Mouse (Mus musculus): ENCODE measurements around the gene Ssc4d. TPM values are rescaled to one million over a fixed set of nuclear protein-coding genes. Genes with fewer than 3 reads are reported as not detected.

The Ssc4d gene
- 1.1 TPM for polyA plus RNA-seq (2017; shearing (Covaris generic))

DNA sequence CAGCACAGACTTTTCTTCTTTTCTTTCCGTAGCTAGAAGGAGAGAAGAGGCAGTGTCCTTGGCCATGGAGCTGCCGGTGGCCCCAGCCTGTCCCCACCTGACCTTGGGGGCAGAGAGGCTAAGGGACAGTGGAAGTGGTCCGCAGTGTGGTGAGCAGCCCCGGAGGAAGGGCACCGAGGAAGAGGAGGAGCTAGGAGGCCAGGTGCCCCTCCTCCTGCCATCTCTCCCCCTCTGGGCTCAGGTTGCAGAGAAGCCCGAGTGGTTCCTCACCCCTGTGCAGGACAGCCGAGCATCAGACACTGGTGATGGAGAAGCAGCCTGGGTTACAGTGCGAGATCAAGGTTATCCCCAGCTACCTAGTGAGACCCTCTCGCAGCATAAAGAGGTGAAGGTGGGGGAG, at the start of gene Ssc4d:
Gene Ssc4d (minus strand): TSS at position 167 of the 400 bp plus-strand sequence.

DNA sequence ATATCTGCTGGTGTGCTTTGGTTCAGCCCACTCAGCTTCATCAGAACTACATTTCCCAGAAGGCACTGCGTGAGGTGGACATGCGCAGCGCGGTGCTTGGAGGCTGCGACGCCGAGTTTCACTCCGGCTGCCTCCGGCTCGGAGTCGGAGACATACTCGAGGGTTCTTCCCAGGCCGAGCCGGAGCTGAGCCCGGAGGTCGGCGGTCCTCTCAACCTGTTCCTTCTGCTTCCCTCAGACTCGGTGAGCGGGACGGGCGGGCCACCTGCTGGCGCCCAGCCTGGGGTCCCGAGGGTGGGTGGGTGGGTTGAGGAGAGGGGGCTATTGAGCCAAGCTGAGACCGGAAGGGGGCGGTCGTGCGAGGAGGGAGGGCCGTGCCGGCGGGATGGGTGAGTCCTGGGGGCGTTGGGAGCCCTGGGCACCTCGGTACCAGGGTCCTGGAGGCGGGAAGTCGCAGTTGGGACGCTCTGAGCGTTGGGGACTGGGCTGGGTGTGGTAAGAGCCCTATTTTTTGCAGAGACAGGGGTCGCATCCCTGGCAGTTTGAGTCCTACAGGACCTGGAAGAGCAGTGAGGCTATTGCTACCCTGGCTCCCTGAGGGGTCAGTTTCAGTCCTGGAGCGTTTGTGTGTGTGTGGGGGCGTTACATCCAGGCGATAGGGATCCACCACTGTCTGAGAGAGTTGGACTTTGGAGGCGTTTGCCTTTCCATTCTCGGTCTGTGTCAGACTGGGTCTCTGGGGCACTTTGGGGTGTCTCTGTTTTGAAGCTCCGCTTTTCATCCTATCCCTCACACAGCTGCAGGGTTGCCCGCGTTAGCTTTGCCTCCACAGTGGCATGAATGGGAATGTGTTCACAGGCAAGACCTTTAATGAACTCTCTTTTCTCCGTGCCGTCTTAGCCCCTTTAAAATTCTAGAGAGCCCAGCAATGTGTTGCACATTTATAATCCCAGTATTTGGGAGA, 20.7 kb upstream of the Ssc4d start, which contains the start of gene Dtx2:
Gene Dtx2 (plus strand): TSS at position 76 of the 963 bp plus-strand sequence.

DNA sequence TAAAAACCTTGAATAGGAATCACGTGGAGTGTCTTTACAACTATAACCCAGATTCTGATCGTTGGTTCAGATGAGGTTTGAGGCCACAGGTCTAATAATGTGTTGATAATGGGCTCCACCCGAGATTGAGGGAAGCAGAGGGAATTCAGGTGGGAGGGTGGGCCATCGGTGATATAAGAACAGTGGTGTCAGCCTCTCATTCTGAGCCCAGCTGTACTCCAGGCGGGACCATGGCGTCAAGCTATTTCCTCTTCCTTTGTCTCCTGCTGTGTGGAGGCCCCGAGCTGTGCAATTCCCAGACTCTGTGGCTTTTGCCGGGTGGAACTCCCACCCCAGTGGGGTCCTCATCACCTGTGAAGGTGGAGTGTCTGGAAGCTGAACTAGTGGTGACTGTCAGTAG, 5.6 kb upstream of the Ssc4d start, which contains the start of gene Zp3:
Gene Zp3 (plus strand): TSS at position 196 of the 400 bp plus-strand sequence.

DNA sequence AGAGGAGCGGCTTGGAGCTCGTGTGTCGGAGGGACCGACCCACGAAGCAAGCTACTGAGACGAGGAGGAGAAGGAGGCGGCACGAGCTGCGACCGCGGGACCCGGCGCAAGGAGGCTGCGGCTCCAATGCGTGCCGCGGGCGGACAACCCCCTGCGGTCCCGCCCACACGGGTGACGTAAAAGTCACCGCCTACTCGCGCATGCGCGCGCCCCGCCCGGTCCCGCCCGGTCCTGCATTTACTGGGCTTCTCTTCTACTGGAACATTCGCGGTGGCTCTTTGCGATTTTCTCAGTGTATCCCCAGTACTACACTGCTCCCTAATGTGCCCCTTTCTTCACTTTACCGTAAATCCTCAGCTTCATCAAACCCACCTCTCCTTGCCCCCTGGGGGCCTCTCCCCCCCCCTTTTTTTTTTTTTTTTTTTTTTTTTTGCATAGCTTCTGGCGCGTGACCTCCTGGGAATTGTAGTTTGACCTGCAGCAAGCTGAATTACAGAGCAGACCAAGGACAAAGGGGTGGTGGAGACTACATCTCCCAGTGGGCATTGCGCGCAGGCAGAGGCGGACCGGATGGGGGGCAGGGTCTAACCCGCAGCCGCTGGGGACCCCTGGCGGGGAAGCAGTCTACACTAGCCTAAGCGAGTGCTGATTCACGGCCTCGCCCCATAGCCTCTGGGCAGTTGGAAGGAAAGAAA, 39.7 kb downstream of the Ssc4d start, which contains the start of gene Ywhag:
Gene Ywhag (minus strand): TSS at position 136 of the 695 bp plus-strand sequence.

Other genes starting within 250 kb of the Ssc4d start
- gene Tmem120a, start 230.1 kb downstream of the Ssc4d start, polyA plus RNA-seq (2017; shearing (Covaris generic)): 72.4 TPM
- gene Styxl1, start 196.1 kb downstream of the Ssc4d start, polyA plus RNA-seq (2017; shearing (Covaris generic)): 1.0 TPM
- gene Mdh2, start 196.1 kb downstream of the Ssc4d start, polyA plus RNA-seq (2017; shearing (Covaris generic)): 565 TPM
- not detected for gene Srrm3, start 167.6 kb downstream of the Ssc4d start, polyA plus RNA-seq (2017; shearing (Covaris generic))
- gene Hspb1, start 86.6 kb downstream of the Ssc4d start, polyA plus RNA-seq (2017; shearing (Covaris generic)): 1.6 TPM
- gene Ywhag, start 39.9 kb downstream of the Ssc4d start, polyA plus RNA-seq (2017; shearing (Covaris generic)): 65.2 TPM
- not detected for gene Zp3, start 5.6 kb upstream of the Ssc4d start, polyA plus RNA-seq (2017; shearing (Covaris generic))
- gene Dtx2, start 20.3 kb upstream of the Ssc4d start, polyA plus RNA-seq (2017; shearing (Covaris generic)): 25.0 TPM
- not detected for gene Upk3b, start 64.0 kb upstream of the Ssc4d start, polyA plus RNA-seq (2017; shearing (Covaris generic))
- gene Upk3bl, start 80.0 kb upstream of the Ssc4d start, polyA plus RNA-seq (2017; shearing (Covaris generic)): not detected
- gene Rasa4, start 109.4 kb upstream of the Ssc4d start, polyA plus RNA-seq (2017; shearing (Covaris generic)): 2.5 TPM
- 171 TPM for gene Polr2j, start 142.1 kb upstream of the Ssc4d start, polyA plus RNA-seq (2017; shearing (Covaris generic))
- 62.9 TPM for gene Lrwd1, start 161.5 kb upstream of the Ssc4d start, polyA plus RNA-seq (2017; shearing (Covaris generic))
- 81.7 TPM for gene Alkbh4, start 161.6 kb upstream of the Ssc4d start, polyA plus RNA-seq (2017; shearing (Covaris generic))
- gene Orai2, start 196.2 kb upstream of the Ssc4d start, polyA plus RNA-seq (2017; shearing (Covaris generic)): 94.8 TPM
- gene Prkrip1, start 224.4 kb upstream of the Ssc4d start, polyA plus RNA-seq (2017; shearing (Covaris generic)): 43.9 TPM

All from inflammation-experienced regulatory T-cells, adult 16 weeks (primary cell).